In the genomic region with DNA sequence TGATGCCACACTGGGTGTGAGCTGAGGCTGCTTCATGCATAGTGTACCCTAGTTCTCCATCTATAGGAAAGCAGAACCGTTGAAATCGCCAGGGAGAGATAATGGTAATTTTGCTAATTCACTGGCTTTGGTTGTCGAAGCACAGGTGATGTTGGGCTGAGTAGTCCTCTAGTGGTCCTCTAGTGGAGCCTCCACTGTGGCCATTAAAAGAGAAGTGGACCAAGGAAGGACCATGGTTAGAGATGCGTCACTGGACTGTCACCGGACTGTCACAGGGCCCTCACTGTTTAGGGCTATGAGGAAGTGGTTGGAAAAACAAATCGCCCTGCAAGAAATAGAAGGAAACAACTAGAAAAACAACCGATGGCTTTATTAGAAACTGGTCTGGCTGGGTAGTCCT, we compare ENCODE assay signal across 12 mouse cellular contexts. TPM values are rescaled to one million over a fixed set of nuclear protein-coding genes. Genes with fewer than 3 reads are reported as not detected.
DNase-seq lines count a peak whose midpoint lies in the region; ATAC-seq and TF ChIP-seq lines count a peak whose summit lies in the region.
"Had no signal": no experiment of that assay in that cellular context is flagged by ENCODE, and none has a peak within 500 bp of the region (broad histone marks: within the 10 kb centered on the region; RNA-seq: fewer than 3 reads in every experiment).

No protein-coding gene starts in this region.

- TF ChIP-seq EP300 in heart, postnatal 0 days (IDR thresholded peaks at IDR 0.05; ENCODE audit: low read depth), result no peak

- no peaks in the 10 kb centered on the region for H3K4me1 ChIP-seq in embryonic facial prominence, embryonic 13.5 days
- H3K4me1 ChIP-seq in embryonic facial prominence, embryonic 10.5 days, result no peaks in the 10 kb centered on the region
- no peaks in the 10 kb centered on the region for H3K4me1 ChIP-seq in heart, postnatal 0 days (ENCODE audit: control insufficient read depth, insufficient read depth)
- H3K4me1 ChIP-seq: intestine, embryonic 15.5 days; midbrain, embryonic 13.5 days had no signal

- DNase-seq in embryonic facial prominence, embryonic 10.5 days (ENCODE audit: low spot score), result no peak
- DNase-seq in layer of hippocampus, adult 9-11 months, result peak; percentile 82
- DNase-seq in layer of hippocampus, postnatal 10 days (ENCODE audit: low spot score in 2 of 2), result no peak
- DNase-seq in heart, postnatal 0 days (ENCODE audit: low spot score), result no peak
- DNase-seq in skeletal muscle tissue, adult 2 months (ENCODE audit: low read depth, low spot score), result peak; percentile 26
- DNase-seq in spleen, postnatal 4 days (ENCODE audit: low spot score in 2 of 2), result no peak
- no peak for DNase-seq in thymus, postnatal 14 days
- DNase-seq: cerebellum, adult 9-11 months; left cerebral cortex, postnatal 4 days had no signal

- no peak overlapping the region for H3K4me3 ChIP-seq in embryonic facial prominence, embryonic 13.5 days
- no peak overlapping the region for H3K4me3 ChIP-seq in embryonic facial prominence, embryonic 10.5 days
- no peak overlapping the region for H3K4me3 ChIP-seq in heart, postnatal 0 days (ENCODE audit: low read depth, low read length)
- H3K4me3 ChIP-seq: intestine, embryonic 15.5 days; midbrain, embryonic 13.5 days had no signal

- TF ChIP-seq CTCF in heart, postnatal 0 days (IDR thresholded peaks at IDR 0.05; ENCODE audit: low read depth), result no peak

- no peak overlapping the region for H3K4me2 ChIP-seq in embryonic facial prominence, embryonic 13.5 days
- H3K4me2 ChIP-seq in heart, postnatal 0 days (ENCODE audit: low read depth, low read length), result no peak overlapping the region
- H3K4me2 ChIP-seq: intestine, embryonic 15.5 days; midbrain, embryonic 13.5 days had no signal

- ATAC-seq in embryonic facial prominence, embryonic 13.5 days (ENCODE audit: insufficient number of reproducible peaks, insufficient read depth, low FRiP score, low TSS enrichment, low read depth), result no peak
- no peak for ATAC-seq in heart, postnatal 0 days (ENCODE audit: insufficient read depth, low read depth)
- ATAC-seq: intestine, embryonic 15.5 days; midbrain, embryonic 13.5 days had no signal

- no peaks in the 10 kb centered on the region for H3K27me3 ChIP-seq in embryonic facial prominence, embryonic 13.5 days
- H3K27me3 ChIP-seq in embryonic facial prominence, embryonic 10.5 days (replicated peaks; ENCODE audit: low read depth, poor library complexity, severe bottlenecking), result no peaks in the 10 kb centered on the region
- H3K27me3 ChIP-seq in heart, postnatal 0 days (ENCODE audit: control insufficient read depth, insufficient read depth, low read length), result no peaks in the 10 kb centered on the region
- H3K27me3 ChIP-seq: intestine, embryonic 15.5 days; midbrain, embryonic 13.5 days had no signal

- no peak overlapping the region for H3K9ac ChIP-seq in embryonic facial prominence, embryonic 13.5 days
- no peak overlapping the region for H3K9ac ChIP-seq in heart, postnatal 0 days (replicated peaks; ENCODE audit: low read depth, low read length)
- H3K9ac ChIP-seq: intestine, embryonic 15.5 days; midbrain, embryonic 13.5 days had no signal

- WGBS in embryonic facial prominence, embryonic 13.5 days, result 81% methylated on average over 7 of the region's 7 CpGs
- 81% methylated on average over 7 of the region's 7 CpGs for WGBS in embryonic facial prominence, embryonic 10.5 days
- 66% methylated on average over 7 of the region's 7 CpGs for WGBS in heart, postnatal 0 days

- peak overlapping the region; percentile 44; the same call in 1 of the 2 replicates for H3K27ac ChIP-seq in embryonic facial prominence, embryonic 13.5 days
- no peak overlapping the region for H3K27ac ChIP-seq in embryonic facial prominence, embryonic 10.5 days (replicated peaks)
- H3K27ac ChIP-seq in heart, postnatal 0 days (ENCODE audit: low read depth), result peak overlapping the region; percentile 68
- H3K27ac ChIP-seq: intestine, embryonic 15.5 days; midbrain, embryonic 13.5 days had no signal

- H3K36me3 ChIP-seq in embryonic facial prominence, embryonic 13.5 days, result no peaks in the 10 kb centered on the region
- no peaks in the 10 kb centered on the region for H3K36me3 ChIP-seq in embryonic facial prominence, embryonic 10.5 days (replicated peaks)
- H3K36me3 ChIP-seq in heart, postnatal 0 days (replicated peaks; ENCODE audit: control insufficient read depth, insufficient read depth, low read length), result no peaks in the 10 kb centered on the region
- H3K36me3 ChIP-seq: intestine, embryonic 15.5 days; midbrain, embryonic 13.5 days had no signal

- H3K9me3 ChIP-seq in embryonic facial prominence, embryonic 13.5 days, result no peaks in the 10 kb centered on the region
- no peaks in the 10 kb centered on the region for H3K9me3 ChIP-seq in embryonic facial prominence, embryonic 10.5 days
- no peaks in the 10 kb centered on the region for H3K9me3 ChIP-seq in heart, postnatal 0 days (replicated peaks; ENCODE audit: control insufficient read depth, low read length)
- H3K9me3 ChIP-seq: intestine, embryonic 15.5 days; midbrain, embryonic 13.5 days had no signal

RNA-seq across cellular contexts. Expression of a gene that starts 25.4 kb away (rescaled TPM):
- 7.5 and 12.5 TPM in 2 replicates for polyA plus RNA-seq in embryonic facial prominence, embryonic 13.5 days (2015; fragmentation: Nextera tagmentation; extraction: Ambion mirVana)
- 3.1 and 3.3 TPM in 2 replicates for polyA plus RNA-seq in embryonic facial prominence, embryonic 10.5 days (2016; fragmentation: Nextera tagmentation; extraction: Ambion mirVana)
- total RNA-seq in layer of hippocampus, postnatal 10 days (2021), result 10 to 100 TPM; 17.1 to 17.8 TPM
- 18.5 and 31.7 TPM in 2 replicates for total RNA-seq in heart, postnatal 0 days (2014; rRNA removed; ENCODE audit: low replicate concordance)
- 9.2 and 10.3 TPM in 2 replicates for polyA plus RNA-seq in heart, postnatal 0 days (2015; fragmentation: Nextera tagmentation; extraction: Ambion mirVana)

RNA-seq across cellular contexts. Expression of a gene that starts 25.6 kb away (rescaled TPM):
- 14.8 and 17.0 TPM in 2 replicates for polyA plus RNA-seq in embryonic facial prominence, embryonic 13.5 days (2015; fragmentation: Nextera tagmentation; extraction: Ambion mirVana)
- 10.0 and 11.5 TPM in 2 replicates for polyA plus RNA-seq in embryonic facial prominence, embryonic 10.5 days (2016; fragmentation: Nextera tagmentation; extraction: Ambion mirVana)
- total RNA-seq in layer of hippocampus, postnatal 10 days (2021), result 10 to 100 TPM; 21.7 to 23.9 TPM
- 10.7 and 16.2 TPM in 2 replicates for total RNA-seq in heart, postnatal 0 days (2014; rRNA removed; ENCODE audit: low replicate concordance)
- polyA plus RNA-seq in heart, postnatal 0 days (2015; fragmentation: Nextera tagmentation; extraction: Ambion mirVana), result 6.7 and 7.0 TPM in 2 replicates

RNA-seq across cellular contexts. Expression of a gene that starts 49.3 kb away (rescaled TPM):
- 73.4 and 75.1 TPM in 2 replicates for polyA plus RNA-seq in embryonic facial prominence, embryonic 13.5 days (2015; fragmentation: Nextera tagmentation; extraction: Ambion mirVana)
- 91.0 and 104 TPM in 2 replicates for polyA plus RNA-seq in embryonic facial prominence, embryonic 10.5 days (2016; fragmentation: Nextera tagmentation; extraction: Ambion mirVana)
- 10 to 100 TPM; 25.8 to 27.9 TPM for total RNA-seq in layer of hippocampus, postnatal 10 days (2021)
- total RNA-seq in heart, postnatal 0 days (2014; rRNA removed; ENCODE audit: low replicate concordance), result 41.3 and 42.8 TPM in 2 replicates
- polyA plus RNA-seq in heart, postnatal 0 days (2015; fragmentation: Nextera tagmentation; extraction: Ambion mirVana), result 20.6 and 20.9 TPM in 2 replicates

Comparison
In these comparisons a context has a peak if more than half of its experiments do, and no peak if none do; other contexts are left out.
1. DNase-seq: peak in layer of hippocampus, adult 9-11 months (single experiment) and skeletal muscle tissue, adult 2 months (single experiment); none in embryonic facial prominence, embryonic 10.5 days (single experiment), layer of hippocampus, postnatal 10 days (0 of 2), heart, postnatal 0 days (single experiment), spleen, postnatal 4 days (0 of 2) and thymus, postnatal 14 days (single experiment).